Mouse (Mus musculus): ENCODE measurements at regions not wholly inside any gene's neighbourhood (a gene's known extent, or its start where the extent isn't known, plus 50 kb on each side); places are given as distances from the start of the nearest gene placed in this dataset.

DNA sequence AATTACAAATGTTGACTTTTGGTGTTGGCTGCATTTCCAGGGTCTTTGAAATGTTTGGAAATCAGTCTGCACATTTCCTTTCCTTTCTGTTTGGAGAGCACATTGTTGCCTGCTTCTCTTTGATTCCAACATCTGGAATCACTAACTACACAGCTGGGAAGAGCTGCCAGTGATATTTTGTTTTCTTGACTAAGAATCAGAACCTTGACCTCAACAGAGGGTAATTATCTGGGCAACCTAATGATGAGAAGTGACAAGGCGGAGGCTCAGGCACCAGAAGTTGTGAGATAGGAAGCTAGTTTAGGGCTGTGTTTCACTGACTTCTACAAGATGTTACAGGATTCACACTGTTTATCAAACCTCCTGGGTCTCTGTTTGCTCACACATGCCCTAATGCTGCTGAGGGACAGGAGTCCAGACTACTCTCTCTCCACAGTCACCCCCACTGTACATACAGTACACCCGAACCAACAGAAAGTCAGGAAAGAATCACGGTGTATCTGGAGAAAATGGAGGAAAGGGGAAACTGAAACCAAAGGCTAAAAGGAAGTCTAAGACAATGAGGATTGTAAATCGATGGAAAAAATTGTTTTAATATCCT, 359.8 kb downstream of the Rnd3 start:
- no peak for DNase-seq (ENCODE audit: low read depth, low spot score)

- DNase-seq (ENCODE audit: low read depth, low spot score), result no peak
These were observed 376.8 kb downstream of the Rnd3 start for GRCm38 (mm10) chr2:50772101-50772500.

DNA sequence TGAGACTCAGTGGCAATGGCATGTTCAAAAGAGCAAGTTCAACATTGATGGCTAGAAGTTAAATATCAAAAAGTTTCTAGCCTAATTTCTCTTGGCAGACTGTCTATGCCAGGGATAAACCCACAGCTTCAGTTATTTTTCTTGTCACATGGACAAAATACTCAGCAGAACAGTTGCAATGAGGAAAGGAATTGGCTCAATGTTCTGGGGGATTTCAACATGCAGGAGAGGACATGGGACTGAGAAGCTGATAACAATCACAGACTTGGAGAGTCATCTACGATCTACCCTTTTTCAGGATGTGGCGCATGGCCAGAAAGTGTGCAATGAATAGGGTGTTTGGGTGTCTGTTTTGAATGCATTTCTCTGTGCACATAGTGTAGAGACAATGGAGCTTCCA, 389.9 kb downstream of the Rnd3 start:
- no peak for DNase-seq (ENCODE audit: low read depth, low spot score)

DNA sequence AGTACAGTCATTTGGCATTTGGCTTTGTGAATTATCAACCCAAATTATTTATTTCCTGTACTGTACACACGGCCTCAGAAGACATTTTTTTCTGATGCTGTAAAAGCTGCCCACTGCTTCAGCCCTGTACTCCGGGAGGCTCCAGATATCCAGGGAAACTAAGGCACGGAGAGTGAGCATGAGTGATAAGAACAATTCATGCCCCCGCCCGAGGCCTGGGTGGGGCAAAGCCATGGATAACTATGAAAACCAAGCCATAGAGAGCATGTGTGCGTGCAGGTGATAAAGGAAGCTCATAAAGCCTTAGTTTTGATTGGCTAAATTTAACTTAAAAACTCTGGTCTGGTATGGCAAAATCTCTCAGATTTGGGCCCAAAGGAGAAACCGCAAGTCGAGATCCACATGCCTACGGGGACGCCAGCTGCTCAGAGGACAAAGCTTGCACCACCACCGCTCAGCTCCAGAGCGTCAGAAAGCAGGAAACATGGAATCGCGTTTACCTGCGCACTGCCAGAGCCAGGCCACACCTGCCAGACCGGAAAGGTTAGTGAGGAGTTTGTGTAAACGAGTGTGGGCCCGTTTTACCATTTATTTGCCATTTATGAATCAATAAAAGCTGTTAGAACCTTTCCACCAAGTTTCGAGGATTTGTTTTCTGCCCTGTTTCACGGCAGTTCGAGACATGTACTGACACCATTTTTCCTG, 390.9 kb downstream of the Rnd3 start:
- peak; percentile 39 for DNase-seq (ENCODE audit: low read depth, low spot score)

- peak; percentile 73 for DNase-seq (ENCODE audit: low read depth, low spot score)
These were observed 393.1 kb downstream of the Rnd3 start for GRCm38 (mm10) chr2:50755616-50756450.

DNA sequence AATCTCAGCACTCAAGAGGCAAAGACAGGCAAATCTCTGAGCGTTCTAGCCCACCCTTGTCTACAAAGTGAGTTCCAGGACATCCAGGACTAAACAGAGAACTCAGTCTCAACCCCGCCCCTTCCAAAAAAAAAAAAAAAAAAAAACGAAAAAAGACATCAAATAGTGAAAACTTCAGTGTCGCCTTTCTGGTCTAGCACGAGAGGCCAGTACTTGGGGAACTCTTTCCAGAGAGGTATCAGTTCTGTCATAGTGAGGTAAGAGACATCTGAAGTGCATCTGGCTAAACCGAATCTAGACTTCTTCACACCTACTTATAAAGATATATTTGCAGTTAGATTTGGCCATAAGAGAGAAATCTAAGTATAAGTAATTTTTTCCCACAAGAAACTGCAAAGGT, 393.8 kb downstream of the Rnd3 start:
- DNase-seq (ENCODE audit: low read depth, low spot score), result no peak

DNA sequence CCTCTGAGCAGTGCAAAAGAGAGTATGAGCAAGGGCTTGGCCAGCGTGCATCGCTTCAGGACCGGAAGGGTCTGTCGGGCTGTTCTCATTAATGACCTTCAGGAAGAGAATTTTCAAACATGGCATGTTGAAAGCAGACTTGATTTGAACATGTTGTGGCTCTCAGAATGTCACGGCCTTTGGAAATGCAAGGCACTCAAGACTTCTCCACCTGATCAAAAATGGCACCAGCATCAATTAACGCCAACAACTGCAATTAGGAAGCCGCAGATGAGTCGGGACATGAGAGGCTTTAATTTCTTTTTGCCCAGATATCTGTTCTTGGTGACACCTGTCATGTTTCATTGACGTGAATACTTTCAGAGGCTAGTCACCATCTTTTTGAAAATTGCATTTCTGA, 396.5 kb downstream of the Rnd3 start:
- DNase-seq (ENCODE audit: low read depth, low spot score), result no peak

DNA sequence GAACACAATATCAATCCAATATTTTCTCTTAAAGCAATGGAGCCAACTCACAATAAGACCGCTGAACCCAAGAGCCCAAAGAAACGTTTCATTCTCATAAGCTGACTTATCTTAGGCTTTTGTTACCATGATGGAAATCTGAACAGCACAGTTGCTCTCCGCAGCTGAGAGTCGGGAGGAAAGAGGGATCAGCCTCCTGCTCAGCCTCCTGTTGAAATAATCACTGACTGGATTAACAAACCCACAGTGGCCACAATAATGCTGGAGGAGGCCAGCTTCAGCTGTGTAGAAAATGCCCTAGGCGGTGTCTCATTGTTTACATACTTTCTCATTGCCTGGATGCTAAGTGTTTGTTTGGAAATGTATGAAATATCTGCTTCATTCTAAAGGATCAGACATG, 398.1 kb downstream of the Rnd3 start:
- no peak for DNase-seq (ENCODE audit: low read depth, low spot score)

- no peak for DNase-seq (ENCODE audit: low read depth, low spot score)
These were observed 404.2 kb downstream of the Rnd3 start for GRCm38 (mm10) chr2:50744625-50745214.

- DNase-seq (ENCODE audit: low read depth, low spot score), result no peak
These were observed 405.1 kb downstream of the Rnd3 start for GRCm38 (mm10) chr2:50743785-50744258.

DNA sequence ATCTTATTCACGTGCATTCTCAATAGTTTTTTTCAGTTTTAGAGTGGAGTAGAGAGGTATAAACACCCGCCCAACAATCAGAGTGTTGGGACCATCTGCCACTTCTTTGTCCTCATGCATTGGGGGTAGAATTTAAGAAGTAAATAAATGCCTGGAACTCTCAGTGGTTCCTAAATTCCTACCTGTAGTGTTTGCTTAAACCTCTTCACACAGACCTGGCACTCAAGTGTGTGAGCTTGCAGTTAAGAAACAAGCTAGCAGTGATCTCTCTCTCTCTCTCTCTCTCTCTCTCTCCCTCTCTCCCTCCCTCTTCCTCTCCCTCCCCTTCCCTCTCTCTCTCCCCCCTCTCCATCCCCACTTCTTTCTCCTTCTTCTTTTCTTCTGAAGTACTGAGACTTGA, 406.5 kb downstream of the Rnd3 start:
- no peak for DNase-seq (ENCODE audit: low read depth, low spot score)

DNA sequence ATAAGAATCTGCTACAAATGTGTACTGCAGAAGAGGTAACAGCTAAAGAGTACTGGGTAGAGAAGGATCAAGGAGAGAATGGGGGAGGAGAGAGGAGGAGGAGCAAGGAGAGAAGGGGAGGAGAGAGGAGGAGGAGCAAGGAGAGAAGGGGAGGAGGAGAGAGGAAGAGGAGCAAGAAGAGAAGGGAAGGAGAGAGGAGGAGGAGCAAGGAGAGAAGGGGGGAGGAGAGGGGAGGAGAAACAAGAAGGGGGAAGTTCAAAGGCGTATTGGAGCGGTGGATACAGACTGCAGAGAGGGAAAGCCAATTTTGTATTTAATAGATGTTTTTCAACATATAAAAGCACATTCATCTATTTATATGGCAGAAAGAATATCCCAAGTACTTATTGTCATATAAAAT, 407.6 kb downstream of the Rnd3 start:
- DNase-seq (ENCODE audit: low read depth, low spot score), result no peak

DNA sequence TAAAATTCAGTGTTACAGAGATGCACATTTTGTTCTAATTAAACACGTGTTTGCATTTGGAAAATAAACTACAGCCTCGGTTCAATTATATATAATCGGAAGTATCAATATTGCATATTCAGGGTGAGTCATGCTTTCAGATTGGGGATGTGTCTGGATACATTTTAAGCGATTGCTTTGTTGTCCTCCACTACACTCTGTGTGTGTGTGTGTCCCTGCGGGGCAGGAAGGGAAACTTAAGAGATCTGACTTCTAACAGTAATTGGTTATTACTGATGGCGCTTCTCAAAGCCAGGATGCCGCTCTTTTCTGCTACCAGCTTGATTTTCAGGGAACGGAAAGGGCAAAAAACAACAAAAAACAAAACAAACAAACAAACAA, 409.3 kb downstream of the Rnd3 start:
- no peak for DNase-seq (ENCODE audit: low read depth, low spot score)

DNA sequence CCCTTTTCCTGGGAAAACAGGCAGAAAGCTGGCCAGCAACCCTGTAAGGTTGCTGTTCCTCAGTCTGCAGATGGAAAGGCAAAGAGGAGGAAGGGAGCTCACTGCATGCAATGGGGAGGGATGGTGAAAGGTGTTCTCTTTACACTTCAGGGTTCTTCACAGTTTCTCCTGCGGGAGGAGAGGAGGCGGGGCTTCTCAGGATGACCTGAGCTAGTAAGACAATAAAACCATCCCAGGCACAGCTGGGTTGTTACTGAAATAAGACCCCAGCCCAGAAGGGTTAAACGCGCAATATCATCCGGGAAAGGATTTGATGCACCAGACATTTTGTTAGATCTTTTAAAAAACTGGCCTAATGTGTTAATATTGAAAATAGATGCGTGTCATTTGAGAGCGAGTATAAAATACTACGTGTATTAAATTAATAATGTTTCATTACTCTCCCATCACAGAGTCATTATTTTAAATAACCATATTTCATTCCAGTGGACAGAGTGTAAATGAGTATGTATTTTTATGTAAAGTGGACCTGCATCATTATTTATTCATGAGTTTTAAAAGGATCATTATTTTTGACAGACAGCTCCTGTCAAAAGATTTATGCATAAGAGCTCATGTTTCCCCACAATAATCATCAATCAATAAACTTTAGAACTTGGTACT, 409.8 kb downstream of the Rnd3 start:
- peak; percentile 14 for DNase-seq (ENCODE audit: low read depth, low spot score)

- DNase-seq (ENCODE audit: low read depth, low spot score), result no peak
These were observed 411.2 kb downstream of the Rnd3 start for GRCm38 (mm10) chr2:50737706-50738105.

GRCm38 (mm10) chr2:50735029-50735428, 413.9 kb downstream of the Rnd3 start:
- DNase-seq (ENCODE audit: low read depth, low spot score), result no peak

DNA sequence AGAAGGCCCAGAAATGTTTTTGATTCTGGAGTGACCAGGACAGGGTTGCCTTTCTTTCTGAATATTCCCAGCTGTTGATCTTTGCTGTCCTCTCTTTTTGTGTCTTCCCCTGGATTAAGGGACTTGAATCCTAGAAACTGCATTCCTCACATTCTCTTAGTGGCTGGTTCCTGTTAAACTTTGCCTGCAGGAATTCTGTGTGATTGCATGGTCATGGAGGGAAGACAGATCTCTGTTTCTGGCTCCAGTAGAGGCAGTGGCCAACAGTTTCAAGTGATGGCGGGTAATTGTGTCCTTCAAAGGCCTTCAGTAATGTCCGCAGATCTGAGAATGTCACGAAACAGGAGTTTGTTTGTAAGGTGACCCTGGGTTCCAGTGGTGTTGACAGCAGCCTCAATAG, 410.1 kb upstream of the Mmadhc start:
- no peak for DNase-seq (ENCODE audit: low read depth, low spot score)

DNA sequence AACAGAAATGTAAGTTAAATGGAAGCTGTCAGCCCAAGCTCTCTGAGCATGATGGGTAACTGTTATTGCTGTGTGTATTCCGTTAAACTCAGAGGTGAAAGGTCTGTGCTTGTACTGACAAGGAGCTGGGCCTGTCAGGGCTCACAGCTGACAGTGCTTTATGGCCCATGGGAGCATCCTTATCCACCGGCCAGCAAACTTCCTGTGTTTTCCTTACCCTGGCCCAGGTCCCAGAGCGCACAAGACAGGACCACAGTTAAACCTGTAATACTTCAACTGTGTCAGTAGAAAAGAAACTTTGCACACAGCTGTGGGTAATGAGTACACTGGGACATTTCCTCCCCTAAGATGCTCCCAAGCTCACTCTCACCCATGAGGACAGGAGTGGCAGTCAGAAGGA, 407.7 kb upstream of the Mmadhc start:
- no peak for DNase-seq (ENCODE audit: low read depth, low spot score)

- no peak for DNase-seq (ENCODE audit: low read depth, low spot score)
These were observed 406.2 kb upstream of the Mmadhc start for GRCm38 (mm10) chr2:50702584-50703450.

DNA sequence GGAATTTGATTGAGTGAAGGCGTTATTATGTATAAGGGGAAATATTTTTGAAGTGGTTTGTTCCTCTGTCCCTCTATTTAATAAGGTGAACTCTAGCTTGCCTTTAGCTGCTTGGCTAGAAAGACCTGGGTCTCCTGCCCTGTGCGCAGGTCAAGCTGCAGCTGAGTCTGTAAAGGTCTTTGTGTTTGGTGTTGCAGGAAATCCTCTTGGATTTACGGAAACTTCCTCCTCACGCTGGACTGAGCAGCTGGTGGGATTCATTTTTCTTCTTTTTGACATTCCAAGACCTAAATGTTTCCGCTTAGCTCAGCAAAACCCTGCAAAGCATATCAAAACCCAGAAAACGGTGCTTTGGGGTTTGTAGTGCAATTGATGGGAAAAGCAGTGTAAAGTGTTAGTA, 402.2 kb upstream of the Mmadhc start:
- no peak for DNase-seq (ENCODE audit: low read depth, low spot score)

- DNase-seq (ENCODE audit: low read depth, low spot score), result no peak
These were observed 400.0 kb upstream of the Mmadhc start for GRCm38 (mm10) chr2:50696575-50696974.

Measured in R1 (cell line).